Mouse (Mus musculus) monocyte, adult 5-6 weeks (primary cell): ENCODE data around the gene Gtf3c5. TPM values are rescaled to one million over a fixed set of nuclear protein-coding genes. Genes with fewer than 3 reads are reported as not detected.

Experiments used
- ATAC-seq: fragments of 153-309, 156-312 bp; replicated peaks from 2 replicates; pipeline ENCODE4 v1.8.0; 2017; ENCODE audit warnings: mild to moderate bottlenecking; ENCODE audit not compliant: low TSS enrichment, insufficient number of reproducible peaks, severe bottlenecking, poor library complexity, low FRiP score
- total RNA-seq: library from RNA; stranded (forward); fragments of 200-1000, 200-491, 200-594 nt; gene quantifications from 3 replicates; pipeline ENCODE4 v1.2.3, GENCODE M21; 2017

Gtf3c5 gene
- total RNA-seq, 1 experiment from 2014 or later = 5.6 TPM

GRCm38 (mm10) chr2:28610716-28611406 is 27.3 kb upstream of the Gtf3c5 start:
- ATAC-seq = no peak

- no peak for ATAC-seq
Observed at GRCm38 (mm10) chr2:28609851-28610250, 26.3 kb upstream of the Gtf3c5 start.

- ATAC-seq = no peak
Observed at GRCm38 (mm10) chr2:28607341-28608165, 24.0 kb upstream of the Gtf3c5 start.

GRCm38 (mm10) chr2:28606601-28607340 is 23.2 kb upstream of the Gtf3c5 start:
- ATAC-seq = no peak

GRCm38 (mm10) chr2:28605789-28606541 is 22.4 kb upstream of the Gtf3c5 start:
- no peak for ATAC-seq

- ATAC-seq = no peak
Observed at GRCm38 (mm10) chr2:28603542-28603941, 20.0 kb upstream of the Gtf3c5 start.

- ATAC-seq = no peak
Observed at GRCm38 (mm10) chr2:28601720-28602590, 18.4 kb upstream of the Gtf3c5 start.

- ATAC-seq = no peak
Observed at GRCm38 (mm10) chr2:28599569-28599900, 16.0 kb upstream of the Gtf3c5 start.

- no peak for ATAC-seq
Observed at GRCm38 (mm10) chr2:28598692-28599568, 15.4 kb upstream of the Gtf3c5 start.

GRCm38 (mm10) chr2:28597733-28598547 is 14.4 kb upstream of the Gtf3c5 start:
- peak; percentile 44 for ATAC-seq

GRCm38 (mm10) chr2:28596998-28597397 is 13.4 kb upstream of the Gtf3c5 start:
- ATAC-seq = no peak

GRCm38 (mm10) chr2:28596021-28596420 is 12.5 kb upstream of the Gtf3c5 start:
- ATAC-seq = no peak

GRCm38 (mm10) chr2:28592809-28593208 is 9.3 kb upstream of the Gtf3c5 start:
- peak; percentile 51; the same call in 1 of the 2 replicates for ATAC-seq

- peak; percentile 95 for ATAC-seq
Observed at GRCm38 (mm10) chr2:28591479-28591878, 7.9 kb upstream of the Gtf3c5 start.

- ATAC-seq = no peak
Observed at GRCm38 (mm10) chr2:28588574-28588973, 5.0 kb upstream of the Gtf3c5 start.

- no peak for ATAC-seq
Observed at GRCm38 (mm10) chr2:28585730-28586129, 2.2 kb upstream of the Gtf3c5 start.
